Mouse (Mus musculus): Measurements from ENCODE around the gene Slc25a42. TPM values are rescaled to one million over a fixed set of nuclear protein-coding genes. Genes with fewer than 3 reads are reported as not detected.
"Not testable (repeated sequence)": the region's sequence is repeated elsewhere in the genome, so short reads cannot be mapped to it uniquely, and the experiment has no call there.

The Slc25a42 gene
- 10 to 100 TPM in 2 of 3 experiments, 1 to 10 TPM in 1; 5.1 to 15.7 (median 11.2) TPM for polyA plus RNA-seq (2017; shearing (Covaris generic))

DNA sequence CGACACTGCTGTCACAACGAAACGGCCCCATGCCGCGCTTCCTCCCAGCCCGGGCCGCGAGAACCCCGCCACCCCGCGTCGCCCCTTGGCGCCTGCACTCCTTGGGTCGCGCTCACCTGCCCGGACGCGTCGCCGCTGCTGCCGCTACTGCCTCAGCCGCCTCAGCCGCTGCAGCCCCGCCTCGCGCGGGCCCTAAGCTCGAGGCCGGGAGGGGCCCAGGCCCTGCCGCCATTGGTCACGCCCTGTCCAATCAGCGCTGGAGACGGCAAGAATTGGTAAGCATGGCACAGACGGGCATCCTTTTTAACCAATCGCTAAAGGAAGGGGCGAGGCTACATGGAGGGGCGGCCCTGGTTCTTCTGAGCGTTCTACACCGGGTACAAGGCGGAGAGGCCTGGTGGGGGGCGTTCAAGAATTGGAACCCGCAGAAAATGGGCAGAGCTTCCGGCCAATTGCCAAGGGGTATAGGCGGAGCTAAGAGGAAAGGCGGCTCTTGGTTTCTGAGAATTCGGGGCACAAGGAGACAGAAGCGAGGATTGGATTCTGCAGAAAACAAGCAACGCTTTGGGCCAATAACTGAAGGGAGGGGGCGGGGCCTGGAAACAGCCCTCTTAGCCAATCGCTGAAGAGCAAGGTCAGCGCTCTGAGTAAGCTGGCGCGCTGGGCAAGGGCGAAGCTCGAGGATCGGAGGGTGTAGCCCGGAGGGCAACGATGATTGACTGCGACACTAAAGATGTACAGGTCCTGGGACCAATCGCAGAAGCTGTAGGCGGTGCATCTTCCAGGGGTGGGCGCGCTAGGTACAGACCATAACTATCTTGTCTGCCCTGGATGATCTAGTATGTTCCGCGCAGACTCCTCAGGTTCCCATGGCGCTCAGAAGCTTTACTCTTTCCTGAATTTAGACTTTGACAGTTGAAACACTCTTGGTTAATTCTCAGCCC is at the start of gene Slc25a42:
Gene Slc25a42, minus strand, starts transcription at position 194 of the 944 bp plus-strand sequence.
- peak; percentile 87 for ATAC-seq

DNA sequence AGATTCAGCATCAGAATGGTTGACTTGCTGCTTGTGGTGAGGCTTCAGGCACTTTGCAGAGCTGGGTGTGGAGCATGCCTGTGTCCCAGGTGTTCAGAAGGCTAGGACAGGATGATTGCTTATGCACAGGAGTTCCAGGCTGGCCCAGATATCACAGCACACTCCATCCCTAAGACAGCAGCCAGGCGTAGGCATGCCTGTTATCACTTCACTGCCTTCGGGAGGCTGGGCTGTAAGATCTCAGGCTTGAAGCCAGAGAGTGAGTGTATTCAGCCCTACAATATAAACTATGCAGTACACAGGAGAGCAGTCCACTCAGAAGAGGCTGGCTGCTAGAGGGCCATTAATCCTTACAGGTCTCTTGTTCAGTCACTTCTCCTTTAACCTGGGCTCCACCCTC is 46.9 kb upstream of the Slc25a42 start:
- no peak for ATAC-seq

DNA sequence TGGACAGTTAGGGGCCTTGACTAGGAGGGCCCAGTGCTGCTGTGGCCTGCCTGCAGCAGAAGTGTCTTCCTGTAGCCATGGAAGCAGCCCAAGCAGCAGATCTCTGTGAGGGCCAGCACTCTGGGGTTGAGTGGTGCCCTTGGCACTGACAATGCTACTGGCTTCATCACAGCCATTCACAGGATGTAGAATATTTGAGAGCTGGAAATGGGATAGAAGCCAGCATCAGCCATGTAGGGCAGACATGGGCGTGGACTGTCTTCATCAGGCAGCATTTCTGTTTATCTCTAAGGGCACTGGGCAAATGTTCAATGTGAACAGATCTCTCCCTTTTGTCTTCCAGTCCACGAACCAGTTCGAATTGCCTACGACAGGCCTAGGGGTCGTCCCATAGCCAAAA is 46.5 kb upstream of the Slc25a42 start:
- ATAC-seq: no peak

DNA sequence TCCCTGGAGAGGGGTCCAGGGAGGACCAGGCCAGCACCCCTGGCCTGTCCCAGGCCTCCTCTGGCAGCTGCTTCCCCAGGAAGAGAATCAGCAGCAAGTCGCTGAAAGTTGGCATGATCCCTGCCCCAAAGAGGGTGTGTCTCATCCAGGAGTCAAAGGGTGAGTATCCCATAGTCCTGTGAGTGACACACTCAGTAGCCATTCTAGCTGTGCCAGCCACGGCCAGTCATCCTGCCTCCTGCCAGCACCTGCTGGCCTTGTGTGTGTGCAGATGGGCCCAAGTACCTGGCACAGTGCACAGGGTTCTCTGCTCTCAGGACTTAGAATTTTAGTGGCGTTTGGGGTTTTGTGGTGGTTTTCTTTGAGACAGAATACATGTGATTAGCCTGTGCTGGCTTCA is 45.4 kb upstream of the Slc25a42 start:
- ATAC-seq: no peak

- ATAC-seq: no peak
These were observed 42.5 kb upstream of the Slc25a42 start for GRCm38 (mm10) chr8:70254628-70255027.

DNA sequence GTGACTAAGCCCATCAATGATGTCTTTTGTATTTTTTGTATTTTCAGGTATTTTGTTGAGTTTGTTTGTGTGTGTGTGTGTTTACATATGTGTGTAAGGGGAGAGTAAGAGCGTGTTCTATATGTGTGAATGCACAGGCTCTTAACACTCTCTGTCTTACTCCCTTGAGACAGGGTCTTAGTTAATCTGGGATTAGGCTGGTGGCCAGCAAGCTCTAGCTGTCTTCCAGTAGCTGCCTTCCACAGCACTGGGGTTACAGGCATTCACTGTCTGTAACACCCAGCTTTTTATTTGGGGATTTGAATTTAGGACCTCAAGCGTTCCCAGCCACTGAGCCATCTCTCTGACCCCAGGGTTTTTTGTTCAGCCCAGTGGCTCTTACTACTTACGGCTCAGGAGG is 35.7 kb upstream of the Slc25a42 start:
- ATAC-seq: no peak

- ATAC-seq: no peak
These were observed 34.5 kb upstream of the Slc25a42 start for GRCm38 (mm10) chr8:70246622-70247021.

- ATAC-seq: no peak
These were observed 28.5 kb upstream of the Slc25a42 start for GRCm38 (mm10) chr8:70240642-70241041.

GRCm38 (mm10) chr8:70237842-70238241 is 25.7 kb upstream of the Slc25a42 start:
- no peak for ATAC-seq

DNA sequence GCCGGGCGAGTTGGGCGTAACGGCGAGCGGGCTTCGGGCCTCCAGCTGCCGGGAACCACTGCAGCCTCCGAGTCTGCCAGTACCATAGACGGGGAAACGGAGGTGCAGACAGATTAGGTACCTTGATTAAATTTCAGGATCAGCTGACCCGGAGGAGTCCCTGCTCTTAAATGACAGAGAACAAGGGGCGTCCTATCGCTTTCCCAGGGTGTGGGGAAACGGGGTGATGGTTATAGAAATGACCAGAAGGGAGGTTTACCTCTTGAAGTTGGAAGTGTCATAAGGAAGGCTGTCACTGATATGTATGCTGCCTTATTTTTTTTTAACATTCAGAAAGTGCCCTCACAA is 22.6 kb upstream of the Slc25a42 start:
- ATAC-seq: no peak

DNA sequence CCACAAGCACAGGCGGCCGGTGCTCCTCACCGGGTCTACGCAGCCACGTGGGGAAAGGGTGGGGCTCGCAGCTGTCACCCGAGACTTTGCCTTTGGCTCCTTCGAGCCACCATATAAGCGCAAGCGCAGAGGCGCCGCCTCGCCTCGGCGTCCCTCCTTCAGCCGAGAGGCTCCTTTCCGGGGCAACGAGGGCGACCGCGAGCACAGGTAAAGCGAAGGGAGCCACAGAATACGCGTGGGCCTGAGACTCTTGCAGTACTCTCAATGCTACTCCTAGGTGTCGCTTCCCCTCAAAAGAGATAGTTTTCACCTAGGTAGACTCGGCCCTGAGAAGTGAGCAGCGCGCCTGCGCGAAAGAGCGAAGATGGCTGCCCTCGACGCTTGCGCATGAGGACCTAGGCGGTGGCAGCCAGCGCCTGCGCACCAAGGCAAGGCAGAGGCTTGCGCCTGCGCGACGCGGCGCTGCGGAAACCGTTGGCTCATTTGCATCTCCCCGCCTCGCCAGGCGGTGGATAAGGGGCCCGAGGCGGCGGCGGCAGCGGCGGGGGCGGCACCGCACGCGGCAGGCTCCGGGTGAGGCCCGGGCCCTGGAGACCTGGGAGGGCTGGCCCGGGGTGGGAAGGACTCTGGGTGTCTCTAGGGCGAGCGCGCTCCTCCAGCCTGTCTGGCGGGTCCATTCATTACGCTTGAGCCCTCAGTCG is 22.1 kb upstream of the Slc25a42 start, which contains the start of the genes Sugp2 and Armc6:
Gene Sugp2, plus strand, starts transcription at position 147 of the 701 bp plus-strand sequence.
Gene Armc6, minus strand, starts transcription at position 387 of the 701 bp plus-strand sequence.
- ATAC-seq: peak; percentile 92

DNA sequence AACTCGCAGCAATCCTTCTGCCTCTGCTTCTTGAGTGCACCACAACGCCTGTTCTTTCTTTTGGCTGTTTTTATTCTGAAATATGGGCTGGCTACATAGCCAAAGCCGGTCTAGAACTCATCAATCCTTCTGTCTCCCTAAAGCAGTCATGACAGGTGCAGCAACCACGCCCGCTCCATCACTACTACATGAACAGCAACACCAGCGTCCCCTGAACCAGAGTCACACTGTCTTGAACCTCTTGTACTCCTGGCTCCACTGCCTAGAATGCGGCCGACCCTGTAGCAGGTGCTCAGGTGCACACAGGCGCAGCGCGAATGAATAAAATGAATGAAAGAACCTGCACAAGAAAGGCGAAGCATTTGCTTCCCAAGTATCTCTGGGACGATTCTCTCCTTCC is 21.5 kb upstream of the Slc25a42 start:
- ATAC-seq: no peak

- no peak for ATAC-seq
These were observed 18.7 kb upstream of the Slc25a42 start for GRCm38 (mm10) chr8:70230837-70231236.

- no peak for ATAC-seq
These were observed 15.9 kb upstream of the Slc25a42 start for GRCm38 (mm10) chr8:70227997-70228396.

DNA sequence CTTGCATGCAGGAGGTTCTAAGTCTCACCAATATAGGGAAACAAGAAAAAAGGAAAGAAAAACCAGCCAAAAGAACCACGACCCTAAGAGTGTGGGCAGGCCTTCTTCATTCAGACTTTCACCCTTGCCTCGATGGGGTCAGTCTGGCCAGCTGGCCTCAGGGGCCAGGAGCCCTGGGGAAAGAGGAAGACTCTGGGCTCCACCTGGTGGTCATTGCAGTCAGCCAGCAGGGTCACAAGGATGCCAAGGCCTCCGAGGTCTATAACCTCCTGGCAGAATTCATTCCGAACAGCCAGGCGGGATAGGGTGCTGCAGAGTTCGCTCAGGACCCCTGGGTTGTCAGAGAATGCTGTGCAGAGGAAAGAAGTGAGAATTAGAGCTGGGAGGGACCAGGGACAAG is 11.2 kb upstream of the Slc25a42 start:
- ATAC-seq: no peak

DNA sequence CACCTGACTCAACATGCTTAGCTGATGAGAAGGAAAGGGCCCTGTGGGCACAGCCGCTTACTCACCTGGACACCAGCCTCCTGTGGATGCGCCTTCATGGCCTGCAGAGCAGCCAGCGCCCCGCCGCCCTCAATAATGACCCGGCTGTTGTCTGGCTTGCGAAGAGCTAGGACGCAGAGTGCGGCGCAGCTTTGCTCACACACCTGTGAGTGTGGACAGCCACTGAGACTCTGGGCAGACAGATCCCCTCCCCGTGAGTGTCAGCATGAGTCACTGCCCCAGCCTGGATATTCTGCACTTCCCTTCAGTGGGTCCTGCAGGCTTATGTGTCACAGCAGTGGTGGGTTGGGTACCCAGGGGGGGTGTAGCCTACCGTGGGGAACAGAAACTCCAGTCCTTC is 9.9 kb upstream of the Slc25a42 start:
- ATAC-seq: no peak

- no peak for ATAC-seq
These were observed 8.8 kb upstream of the Slc25a42 start for GRCm38 (mm10) chr8:70220911-70221310.

DNA sequence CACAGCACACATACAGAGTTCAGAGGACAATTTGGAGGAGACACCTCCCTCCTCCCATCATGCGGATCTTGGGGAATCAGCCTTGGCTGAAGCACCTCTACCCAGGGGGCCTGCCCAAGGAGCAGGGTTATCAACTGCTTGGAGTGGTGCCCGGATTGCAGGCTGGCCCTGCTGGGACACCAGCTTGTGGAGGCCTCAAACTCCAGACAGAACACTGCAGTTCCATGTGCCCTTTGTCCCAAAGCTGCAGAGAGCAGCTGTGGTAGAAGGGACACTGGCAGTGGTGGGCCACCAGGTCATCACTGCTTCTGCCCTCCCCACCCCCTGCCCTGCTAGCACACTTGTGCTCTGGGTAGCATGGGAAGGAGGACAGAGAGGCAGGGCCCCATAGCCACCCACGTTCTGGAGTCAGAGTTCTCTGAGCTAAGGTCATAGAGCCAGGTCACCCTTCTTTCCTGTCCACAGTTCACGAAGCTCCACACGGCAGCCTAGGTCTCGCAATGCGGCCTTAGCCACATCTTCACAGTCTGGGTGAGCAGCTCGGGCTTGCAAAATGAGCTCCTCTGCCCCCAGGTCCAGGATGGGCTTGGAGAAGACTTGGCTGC is 8.2 kb upstream of the Slc25a42 start:
- no peak for ATAC-seq

DNA sequence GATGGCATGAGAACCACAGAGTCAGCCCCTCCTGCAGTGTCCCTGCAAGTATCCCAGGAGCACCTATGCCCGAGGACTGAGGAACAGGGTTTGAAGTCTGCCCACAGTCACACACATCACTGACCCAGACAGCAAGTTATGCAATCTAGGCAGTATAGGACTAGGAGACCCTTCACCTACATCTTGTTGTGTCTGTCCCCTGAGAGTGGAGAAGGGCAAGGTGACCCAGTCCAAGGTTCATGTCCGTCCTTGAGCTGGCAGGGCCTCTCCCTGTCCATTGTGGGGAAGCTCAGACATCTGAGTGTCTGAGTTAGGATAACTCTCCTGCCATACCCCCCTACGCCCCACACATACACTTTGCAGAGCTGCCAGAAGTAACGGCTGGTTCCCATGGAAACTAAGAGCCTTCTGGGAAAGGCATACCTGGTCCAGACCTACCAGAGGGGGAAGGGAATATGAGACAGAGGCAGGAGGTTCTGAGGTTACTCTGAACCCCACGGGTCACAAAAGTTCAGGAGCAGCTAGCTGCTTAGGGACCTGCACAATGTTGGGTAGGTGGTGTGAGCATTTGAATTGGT is 7.1 kb upstream of the Slc25a42 start:
- no peak for ATAC-seq

GRCm38 (mm10) chr8:70217441-70217840 is 5.3 kb upstream of the Slc25a42 start:
- no peak for ATAC-seq

- ATAC-seq: no peak
These were observed 4.5 kb upstream of the Slc25a42 start for GRCm38 (mm10) chr8:70216566-70216965.

DNA sequence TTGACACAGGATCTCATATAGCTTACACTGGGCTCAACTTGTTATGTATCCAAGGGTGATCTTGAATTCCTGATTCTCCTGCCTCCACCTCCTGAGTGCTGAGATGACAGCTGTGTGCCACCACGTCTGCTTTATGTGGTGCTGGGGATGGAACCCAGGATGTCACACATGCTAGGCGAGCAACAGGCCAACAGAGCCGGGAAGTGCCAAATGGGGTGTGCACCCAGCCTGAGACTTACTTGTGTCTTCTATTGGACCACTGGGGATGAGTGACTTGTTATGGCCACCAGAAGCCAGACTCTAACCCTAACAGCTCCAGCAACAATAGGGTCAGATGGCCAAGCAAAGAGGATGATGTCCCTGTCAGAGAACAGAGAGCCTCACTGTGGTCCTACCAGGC is 4.1 kb upstream of the Slc25a42 start:
- ATAC-seq: not testable (repeated sequence)

DNA sequence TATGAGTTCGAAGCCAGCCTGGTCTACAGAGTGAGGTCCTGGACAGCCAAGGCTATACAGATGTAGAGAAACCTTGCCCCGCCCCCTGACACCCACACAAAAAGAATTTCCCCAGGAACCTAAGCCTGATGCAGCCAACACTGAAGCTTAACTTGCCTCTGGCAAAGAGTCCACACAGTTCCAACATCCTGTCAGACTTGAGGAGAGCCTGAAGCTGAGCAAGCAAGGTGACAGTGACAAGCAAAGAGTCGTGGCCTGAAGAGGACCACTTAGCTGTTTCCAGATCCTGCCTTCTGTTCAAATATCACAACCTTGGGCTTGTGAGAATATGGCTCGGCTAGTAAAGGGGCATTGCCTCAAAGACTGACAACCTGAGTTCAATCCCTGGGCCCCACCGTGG is 3.0 kb upstream of the Slc25a42 start:
- ATAC-seq: no peak

All from inflammation-experienced regulatory T-cells, adult 6 months (primary cell).